Mouse (Mus musculus) liver, embryonic 11.5 days (tissue): ENCODE measurements at regions not wholly inside any gene's neighbourhood (a gene's known extent, or its start where the extent isn't known, plus 50 kb on each side); places are given as distances from the start of the nearest gene placed in this dataset.

Source experiments
- ATAC-seq: fragments of 200-750 bp; cut with Nextera tagmentation; replicated peaks from 2 replicates; pipeline ENCODE4 v1.8.0; 2017; ENCODE audit warnings: moderate number of reproducible peaks, mild to moderate bottlenecking, moderate TSS enrichment, moderate library complexity; ENCODE audit not compliant: low FRiP score
- DNase-seq: peaks from one replicate; pipeline ENCODE4 v3.0.0-alpha.2; 2017; ENCODE audit warnings: low spot score
- H3K27ac ChIP-seq: fragments of 300-500 bp; sonication (generic); 2 replicates; pipeline ENCODE4 v1.5.1; 2014; ENCODE audit warnings: mild to moderate bottlenecking, low read depth, low read length, control low read depth
- H3K27me3 ChIP-seq: fragments of 300-500 bp; sonication (generic); replicated peaks from 2 replicates; pipeline ENCODE4 v1.6.1; 2014; ENCODE audit warnings: low read length, mixed read lengths; ENCODE audit not compliant: control insufficient read depth, insufficient read depth
- H3K36me3 ChIP-seq: fragments of 300-500 bp; sonication (generic); 2 replicates; pipeline ENCODE4 v1.6.1; 2014; ENCODE audit warnings: mild to moderate bottlenecking, low read length, moderate library complexity, mixed read lengths; ENCODE audit not compliant: control insufficient read depth, insufficient read depth
- H3K4me1 ChIP-seq: fragments of 300-500 bp; sonication (generic); replicated peaks from 2 replicates; pipeline ENCODE4 v1.6.1; 2014; ENCODE audit warnings: low read length, mixed read lengths; ENCODE audit not compliant: control insufficient read depth, insufficient read depth
- H3K4me2 ChIP-seq: fragments of 300-500 bp; sonication (generic); 2 replicates; pipeline ENCODE4 v1.6.1; 2014; ENCODE audit warnings: mild to moderate bottlenecking, control low read depth, moderate library complexity
- H3K4me3 ChIP-seq: fragments of 300-500 bp; sonication (generic); 2 replicates; pipeline ENCODE4 v1.5.1; 2014; ENCODE audit warnings: low read depth, low read length, control low read depth
- H3K9ac ChIP-seq: fragments of 300-500 bp; sonication (generic); 2 replicates; pipeline ENCODE4 v1.6.1; 2014; ENCODE audit warnings: low read depth, low read length, control low read depth
- H3K9me3 ChIP-seq: fragments of 300-500 bp; sonication (generic); 2 replicates; pipeline ENCODE4 v1.6.1; 2016; ENCODE audit warnings: low read length, inconsistent platforms, mixed read lengths; ENCODE audit not compliant: control insufficient read depth
- WGBS: fragments of 180-500 bp; shearing (Covaris S2); extraction: QIAGEN DNeasy Blood & Tissue Kit; methylation state at CpG from one replicate; pipeline ENCODE4 v1.1.7; 2014; 5-methylcytosine and 5-hydroxymethylcytosine counted together

- ATAC-seq, result no peak
- Histone ChIP-seq H3K9me3 (no peaks in the 10 kb centered on the region), H3K4me2 (no peak overlapping the region), H3K4me1 (no peaks in the 10 kb centered on the region), H3K27ac (no peak overlapping the region), H3K9ac (no peak overlapping the region), H3K36me3 (no peaks in the 10 kb centered on the region), H3K4me3 (no peak overlapping the region), H3K27me3 (no peaks in the 10 kb centered on the region)
- 55% methylated on average over 2 of the region's 2 CpGs for whole genome bisulfite sequencing
- no peak for DNase-seq
These were observed 306.3 kb upstream of the Gm21798 start for GRCm38 (mm10) chr15:64511176-64511575.

GRCm38 (mm10) chr15:64512615-64513014 is 304.9 kb upstream of the Gm21798 start:
- H3K4me1 ChIP-seq, result no peaks in the 10 kb centered on the region
- ATAC-seq, result no peak
- H3K27me3 ChIP-seq, result no peaks in the 10 kb centered on the region
- H3K27ac ChIP-seq, result no peak overlapping the region
- H3K36me3 ChIP-seq, result no peaks in the 10 kb centered on the region
- no peak overlapping the region for H3K4me2 ChIP-seq
- no peak overlapping the region for H3K9ac ChIP-seq
- no peak for DNase-seq
- 61% methylated on average over 3 of the region's 3 CpGs for WGBS
- H3K4me3 ChIP-seq, result no peak overlapping the region
- H3K9me3 ChIP-seq, result no peaks in the 10 kb centered on the region

- no peak overlapping the region for H3K4me3 ChIP-seq
- ATAC-seq, result no peak
These were observed 303.9 kb upstream of the Gm21798 start for GRCm38 (mm10) chr15:64513501-64514097.

GRCm38 (mm10) chr15:64515179-64515578 is 302.3 kb upstream of the Gm21798 start:
- DNase-seq (no peak), ATAC-seq (no peak)
- no peaks in the 10 kb centered on the region for H3K27me3 ChIP-seq
- no peak overlapping the region for H3K27ac ChIP-seq
- H3K4me1 ChIP-seq, result no peaks in the 10 kb centered on the region
- H3K9me3 ChIP-seq, result no peaks in the 10 kb centered on the region
- no peaks in the 10 kb centered on the region for H3K36me3 ChIP-seq
- H3K9ac ChIP-seq, result no peak overlapping the region
- no peak overlapping the region for H3K4me2 ChIP-seq
- H3K4me3 ChIP-seq, result no peak overlapping the region

More at GRCm38 (mm10) chr15:64513501-64514097, 303.9 kb upstream of the Gm21798 start:
- Histone ChIP-seq H3K36me3 (no peaks in the 10 kb centered on the region), H3K4me2 (no peak overlapping the region), H3K9me3 (no peaks in the 10 kb centered on the region), H3K27me3 (no peaks in the 10 kb centered on the region), H3K4me1 (no peaks in the 10 kb centered on the region), H3K27ac (no peak overlapping the region), H3K9ac (no peak overlapping the region)
- DNase-seq, result no peak

- DNase-seq (no peak), ATAC-seq (no peak)
- no peaks in the 10 kb centered on the region for H3K4me1 ChIP-seq
- no peak overlapping the region for H3K4me2 ChIP-seq
- WGBS, result 62% methylated on average over 4 of the region's 4 CpGs
- no peaks in the 10 kb centered on the region for H3K36me3 ChIP-seq
- no peak overlapping the region for H3K9ac ChIP-seq
- H3K27ac ChIP-seq, result no peak overlapping the region
- no peaks in the 10 kb centered on the region for H3K27me3 ChIP-seq
- H3K4me3 ChIP-seq, result no peak overlapping the region
- H3K9me3 ChIP-seq, result no peaks in the 10 kb centered on the region
These were observed 298.3 kb upstream of the Gm21798 start for GRCm38 (mm10) chr15:64519207-64519628.

- no peaks in the 10 kb centered on the region for H3K9me3 ChIP-seq
- H3K27ac ChIP-seq, result no peak overlapping the region
- no peak overlapping the region for H3K9ac ChIP-seq
- no peaks in the 10 kb centered on the region for H3K4me1 ChIP-seq
- ATAC-seq (no peak), DNase-seq (no peak)
- H3K36me3 ChIP-seq, result no peaks in the 10 kb centered on the region
- no peaks in the 10 kb centered on the region for H3K27me3 ChIP-seq
- H3K4me2 ChIP-seq, result no peak overlapping the region
- H3K4me3 ChIP-seq, result no peak overlapping the region
- 81% methylated on average over 5 of the region's 5 CpGs for WGBS
These were observed 296.9 kb upstream of the Gm21798 start for GRCm38 (mm10) chr15:64520568-64520967.

- no peak for ATAC-seq
- 70% methylated on average over 6 of the region's 6 CpGs for WGBS
- DNase-seq, result no peak
- no peak overlapping the region for H3K9ac ChIP-seq
- H3K9me3 ChIP-seq, result no peaks in the 10 kb centered on the region
- H3K4me2 ChIP-seq, result no peak overlapping the region
- H3K4me1 ChIP-seq, result no peaks in the 10 kb centered on the region
- no peak overlapping the region for H3K4me3 ChIP-seq
- H3K27ac ChIP-seq, result no peak overlapping the region
- H3K27me3 ChIP-seq, result no peaks in the 10 kb centered on the region
- no peaks in the 10 kb centered on the region for H3K36me3 ChIP-seq
These were observed 285.0 kb upstream of the Gm21798 start for GRCm38 (mm10) chr15:64532260-64533120.

GRCm38 (mm10) chr15:64533169-64533795 is 284.2 kb upstream of the Gm21798 start:
- H3K36me3 ChIP-seq, result no peaks in the 10 kb centered on the region
- H3K4me3 ChIP-seq, result no peak overlapping the region
- no peak overlapping the region for H3K27ac ChIP-seq
- no peak for DNase-seq
- ATAC-seq, result no peak
- WGBS, result 79% methylated on average over 2 of the region's 2 CpGs
- no peaks in the 10 kb centered on the region for H3K9me3 ChIP-seq
- H3K4me2 ChIP-seq, result no peak overlapping the region
- no peaks in the 10 kb centered on the region for H3K4me1 ChIP-seq
- no peaks in the 10 kb centered on the region for H3K27me3 ChIP-seq
- no peak overlapping the region for H3K9ac ChIP-seq
